Mouse (Mus musculus) myocyte (in vitro differentiated cells): ENCODE measurements at regions not wholly inside any gene's neighbourhood (a gene's known extent, or its start where the extent isn't known, plus 50 kb on each side); places are given as distances from the start of the nearest gene placed in this dataset.
A peak's percentile ranks its signal among the peaks of the same experiment; 100 is the strongest.

Experiments used
- H3K27me3 ChIP-seq: one replicate; pipeline ENCODE4 v1.6.1; 2011; ENCODE audit not compliant: control insufficient read depth, insufficient read depth, insufficient read length
- H3K36me3 ChIP-seq: one replicate; pipeline ENCODE4 v1.6.1; 2011; ENCODE audit not compliant: control insufficient read depth, insufficient read depth
- H3K4me2 ChIP-seq: one replicate; pipeline ENCODE4 v1.6.1; 2011; ENCODE audit warnings: low read depth, control low read depth
- H3K4me3 ChIP-seq: one replicate; pipeline ENCODE4 v1.5.1; 2011; ENCODE audit warnings: mild to moderate bottlenecking, control low read depth, moderate library complexity
- H3K79me2 ChIP-seq: one replicate; pipeline ENCODE4 v1.6.1; 2011; ENCODE audit not compliant: control insufficient read depth, insufficient read depth
- H3ac ChIP-seq: one replicate; pipeline ENCODE4 v1.6.1; 2011; ENCODE audit not compliant: control insufficient read depth, insufficient read length
- CEBPB ChIP-seq: IDR thresholded peaks from 2 replicates; pipeline ENCODE4 v1.6.1; 2011; ENCODE audit warnings: mild to moderate bottlenecking, moderate library complexity; ENCODE audit not compliant: poor library complexity, insufficient read depth, severe bottlenecking
- E2F4 ChIP-seq: IDR thresholded peaks from one replicate; pipeline ENCODE4 v1.6.1; 2011; ENCODE audit warnings: mild to moderate bottlenecking, control low read depth, moderate library complexity; ENCODE audit not compliant: insufficient read depth
- MAX ChIP-seq: IDR thresholded peaks from one replicate; pipeline ENCODE4 v1.6.1; 2011; ENCODE audit warnings: low read depth, mild to moderate bottlenecking, control low read depth
- MYOD1 ChIP-seq, 3 experiments: IDR thresholded peaks; one replicate each; pipeline ENCODE4 v1.6.1; 2011; ENCODE audit warnings: control low read depth in 2 of 3, low read depth in 2 of 3, mild to moderate bottlenecking in 2 of 3, moderate library complexity in 1 of 3; ENCODE audit not compliant: insufficient read length in 2 of 3, control insufficient read depth in 1 of 3
- MYOG ChIP-seq, 3 experiments: IDR thresholded peaks; one replicate each; pipeline ENCODE4 v1.6.1; 2011; ENCODE audit warnings: control low read depth in 2 of 3, low read depth in 2 of 3, mild to moderate bottlenecking in 2 of 3; ENCODE audit not compliant: insufficient read length in 2 of 3, control insufficient read depth in 1 of 3, insufficient read depth in 1 of 3
- POLR2A ChIP-seq: IDR thresholded peaks from one replicate; pipeline ENCODE4 v1.6.1; 2011; ENCODE audit warnings: low read depth, mild to moderate bottlenecking, control low read depth, moderate library complexity; ENCODE audit not compliant: insufficient read length
- POLR2AphosphoS2 ChIP-seq: IDR thresholded peaks from one replicate; pipeline ENCODE4 v1.6.1; 2011; ENCODE audit warnings: low read depth, control low read depth; ENCODE audit not compliant: insufficient read length
- REST ChIP-seq: IDR thresholded peaks from one replicate; pipeline ENCODE4 v1.6.1; 2011; ENCODE audit warnings: mild to moderate bottlenecking, control low read depth, moderate library complexity; ENCODE audit not compliant: insufficient read depth, insufficient read length
- SRF ChIP-seq: IDR thresholded peaks from one replicate; pipeline ENCODE4 v1.6.1; 2011; ENCODE audit warnings: low read depth; ENCODE audit not compliant: control insufficient read depth, insufficient read length
- TCF12 ChIP-seq: IDR thresholded peaks from one replicate; pipeline ENCODE4 v1.6.1; 2011; ENCODE audit warnings: mild to moderate bottlenecking, control low read depth; ENCODE audit not compliant: poor library complexity, insufficient read depth, severe bottlenecking
- TCF3 ChIP-seq: IDR thresholded peaks from one replicate; pipeline ENCODE4 v1.6.1; 2011; ENCODE audit warnings: low read depth, control low read depth; ENCODE audit not compliant: insufficient read length
- USF1 ChIP-seq: IDR thresholded peaks from one replicate; pipeline ENCODE4 v1.6.1; 2011; ENCODE audit warnings: low read depth, mild to moderate bottlenecking, control low read depth, moderate library complexity

DNA sequence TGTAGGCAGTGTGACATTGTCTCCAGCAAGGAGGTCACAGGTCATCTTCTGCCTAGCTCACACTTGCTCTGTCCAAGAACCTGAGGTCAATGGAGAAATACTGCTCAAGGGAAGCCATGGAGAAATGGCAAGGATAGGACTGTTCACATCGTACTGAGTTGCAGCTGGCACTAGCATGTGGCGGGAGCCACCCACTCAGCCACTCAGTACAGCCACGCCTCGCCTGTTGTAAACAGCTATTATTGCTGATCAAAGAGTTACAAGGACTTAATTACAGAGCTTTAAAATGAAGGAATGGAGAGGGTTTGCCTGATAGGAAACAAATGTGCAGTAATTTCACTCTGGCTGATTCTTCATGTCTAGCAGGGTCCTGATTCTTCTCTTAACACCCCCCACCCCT is 64.8 kb downstream of the Dll1 start:
- H3ac ChIP-seq = no peak overlapping the region
- H3K79me2 ChIP-seq = no peaks in the 10 kb centered on the region
- TF ChIP-seq TCF3 (no peak), E2F4 (no peak), SRF (no peak), CEBPB (no peak), MYOG (IDR thresholded peaks at IDR 0.05; ENCODE audit: control insufficient read depth in 1 of 3, insufficient read depth in 1 of 3, insufficient read length in 2 of 3, low read depth in 2 of 3) (peak in 1 of 3 experiments; percentile 56), MYOD1 (IDR thresholded peaks at IDR 0.05; ENCODE audit: control insufficient read depth in 1 of 3, insufficient read length in 2 of 3, low read depth in 2 of 3) (peak in 2 of 3 experiments; percentile 7 to 85), POLR2AphosphoS2 (no peak)
- no peak overlapping the region for H3K4me2 ChIP-seq
- H3K4me3 ChIP-seq = no peak overlapping the region
- no peaks in the 10 kb centered on the region for H3K36me3 ChIP-seq
- H3K27me3 ChIP-seq = no peaks in the 10 kb centered on the region

DNA sequence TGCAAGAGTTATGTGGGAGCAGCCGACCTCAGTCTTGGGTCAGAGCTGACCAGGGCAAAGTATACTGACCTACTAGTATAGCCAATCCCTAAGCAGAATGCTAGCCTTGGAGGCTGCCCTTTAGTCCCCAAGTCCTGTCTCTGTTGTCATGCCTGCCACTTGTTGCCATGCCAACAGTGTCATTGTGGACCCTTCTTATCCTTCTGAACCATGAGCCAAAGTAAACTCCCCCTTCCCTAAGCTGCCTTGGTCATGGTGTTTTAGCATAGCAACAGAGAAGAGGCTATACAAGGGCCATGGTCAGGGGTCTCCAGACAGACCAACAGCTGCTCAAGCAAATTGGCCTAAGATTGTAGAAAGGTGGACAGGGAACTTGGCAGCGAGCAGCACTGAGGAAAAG is 66.2 kb downstream of the Dll1 start:
- H3K4me2 ChIP-seq = no peak overlapping the region
- no peak overlapping the region for H3ac ChIP-seq
- no peaks in the 10 kb centered on the region for H3K79me2 ChIP-seq
- H3K27me3 ChIP-seq = no peaks in the 10 kb centered on the region
- no peaks in the 10 kb centered on the region for H3K36me3 ChIP-seq
- TF ChIP-seq MYOD1 (IDR thresholded peaks at IDR 0.05; ENCODE audit: control insufficient read depth in 1 of 3, insufficient read length in 2 of 3, low read depth in 2 of 3) = no peak
- TF ChIP-seq TCF12 = no peak
- no peak for TF ChIP-seq E2F4
- TF ChIP-seq SRF = no peak
- TF ChIP-seq REST = no peak
- no peak overlapping the region for H3K4me3 ChIP-seq

DNA sequence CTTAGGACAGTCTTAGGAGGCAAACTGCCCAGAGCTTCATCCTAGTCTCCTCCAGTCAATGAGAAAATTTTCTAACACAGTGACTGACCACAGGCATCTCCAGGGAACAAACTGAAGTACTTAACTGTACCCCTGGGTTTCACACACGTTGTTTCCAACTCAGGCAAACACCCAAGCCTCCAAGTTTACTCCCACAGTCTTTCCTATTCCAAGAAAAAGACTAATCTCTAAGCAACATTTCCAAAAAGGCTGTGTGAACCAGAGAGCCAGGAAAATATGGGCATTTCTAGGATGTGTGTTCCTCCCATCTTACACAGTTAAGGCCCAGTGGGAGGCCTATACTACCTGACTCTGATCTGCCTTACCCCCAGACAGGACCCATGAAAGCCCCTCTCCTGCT is 74.6 kb downstream of the Dll1 start:
- Histone ChIP-seq H3K36me3 (no peaks in the 10 kb centered on the region), H3K4me3 (no peak overlapping the region), H3K79me2 (no peaks in the 10 kb centered on the region), H3K27me3 (no peaks in the 10 kb centered on the region), H3K4me2 (no peak overlapping the region), H3ac (no peak overlapping the region)
- TF ChIP-seq TCF3 (no peak), MAX (no peak), POLR2A (no peak), REST (no peak), MYOD1 (IDR thresholded peaks at IDR 0.05; ENCODE audit: control insufficient read depth in 1 of 3, insufficient read length in 2 of 3, low read depth in 2 of 3) (no peak), CEBPB (no peak), USF1 (no peak), MYOG (IDR thresholded peaks at IDR 0.05; ENCODE audit: control insufficient read depth in 1 of 3, insufficient read depth in 1 of 3, insufficient read length in 2 of 3, low read depth in 2 of 3) (no peak), POLR2AphosphoS2 (no peak), E2F4 (no peak), SRF (no peak), TCF12 (no peak)

DNA sequence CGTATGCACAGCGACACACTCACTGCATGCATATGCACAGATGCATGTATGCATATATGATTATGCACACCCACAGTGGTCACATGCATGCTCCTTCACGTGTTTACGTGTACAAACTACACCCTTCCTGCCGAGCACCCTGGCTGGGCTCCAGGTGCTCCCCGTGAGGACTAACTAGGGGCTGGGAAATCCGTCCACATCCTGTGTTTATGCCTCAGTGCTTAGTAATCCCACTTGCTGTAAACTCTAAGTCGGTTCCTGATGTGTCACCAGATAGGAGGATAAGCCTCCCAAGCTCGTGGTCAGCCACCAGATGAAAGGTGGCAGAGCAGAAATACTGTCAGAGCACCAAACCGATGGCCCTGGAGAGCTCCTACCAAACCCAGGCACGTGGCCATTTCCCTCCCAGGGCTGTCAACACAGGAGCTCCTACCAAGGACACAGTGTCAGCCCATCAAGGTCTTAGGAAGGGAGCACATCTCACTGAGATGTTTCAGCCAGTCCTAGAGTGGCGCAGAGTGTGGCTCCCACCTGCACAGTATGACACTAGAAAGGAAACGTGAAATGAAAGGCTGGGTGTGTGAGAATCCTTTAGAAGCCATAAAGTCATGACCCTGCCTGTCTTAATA is 76.8 kb downstream of the Dll1 start:
- TF ChIP-seq USF1 (no peak), SRF (no peak), MYOG (IDR thresholded peaks at IDR 0.05; ENCODE audit: control insufficient read depth in 1 of 3, insufficient read depth in 1 of 3, insufficient read length in 2 of 3, low read depth in 2 of 3) (no peak), CEBPB (no peak), POLR2AphosphoS2 (no peak), TCF3 (no peak), MYOD1 (IDR thresholded peaks at IDR 0.05; ENCODE audit: control insufficient read depth in 1 of 3, insufficient read length in 2 of 3, low read depth in 2 of 3) (no peak), MAX (no peak), E2F4 (no peak), POLR2A (no peak), REST (no peak), TCF12 (no peak)

DNA sequence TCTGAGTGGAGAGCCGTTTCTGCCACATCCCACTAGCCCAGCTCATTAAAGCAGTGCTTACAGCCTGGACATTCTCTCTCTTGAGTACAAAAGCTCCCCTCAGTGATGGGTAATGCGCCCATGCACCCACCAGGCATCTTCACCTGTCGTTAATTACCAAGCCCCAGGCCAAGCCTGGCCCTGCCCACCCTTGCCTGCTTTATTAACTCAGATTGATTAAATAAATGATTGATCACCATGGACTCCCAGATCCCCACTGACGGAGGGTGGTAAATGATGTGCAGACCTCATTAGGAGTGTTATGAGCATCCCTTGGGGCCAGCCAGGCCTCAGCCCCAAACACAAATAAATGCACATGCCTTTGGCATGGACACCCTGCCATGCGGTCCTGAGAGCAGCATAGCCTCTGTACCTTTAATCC is 82.5 kb downstream of the Dll1 start:
- no peak overlapping the region for H3K4me3 ChIP-seq
- no peaks in the 10 kb centered on the region for H3K79me2 ChIP-seq
- no peak overlapping the region for H3ac ChIP-seq
- H3K4me2 ChIP-seq = no peak overlapping the region
- no peaks in the 10 kb centered on the region for H3K36me3 ChIP-seq
- TF ChIP-seq MAX (no peak), CEBPB (no peak), USF1 (no peak), TCF12 (no peak), TCF3 (no peak), SRF (no peak), MYOG (IDR thresholded peaks at IDR 0.05; ENCODE audit: control insufficient read depth in 1 of 3, insufficient read depth in 1 of 3, insufficient read length in 2 of 3, low read depth in 2 of 3) (no peak), POLR2A (no peak), MYOD1 (IDR thresholded peaks at IDR 0.05; ENCODE audit: control insufficient read depth in 1 of 3, insufficient read length in 2 of 3, low read depth in 2 of 3) (no peak), POLR2AphosphoS2 (no peak)
- peaks cover 6% of the 10 kb centered on the region for H3K27me3 ChIP-seq

More for the DNA sequence above, 76.8 kb downstream of the Dll1 start:
- Histone ChIP-seq H3K4me3 (no peak overlapping the region), H3ac (no peak overlapping the region), H3K27me3 (no peaks in the 10 kb centered on the region), H3K4me2 (no peak overlapping the region), H3K36me3 (no peaks in the 10 kb centered on the region), H3K79me2 (no peaks in the 10 kb centered on the region)
